Mouse (Mus musculus) hindbrain, embryonic 12.5 days (tissue): ENCODE results near the gene Pirb. TPM values are rescaled to one million over a fixed set of nuclear protein-coding genes. Genes with fewer than 3 reads are reported as not detected.

Experiments used
- polyA plus RNA-seq: library from polyadenylated mRNA; unstranded; fragments of >200 nt; fragmentation: Nextera tagmentation; extraction: Ambion mirVana; gene quantifications from 2 replicates; pipeline ENCODE4 v1.2.1, GENCODE M21; 2016

Pirb gene
- polyA plus RNA-seq, 1 experiment from 2014 or later = 0.19 TPM

Other genes starting within 250 kb of the Pirb start
- gene Tarm1, start 217.8 kb downstream of the Pirb start, polyA plus RNA-seq = not detected in 2 replicates
- gene Oscar, start 104.2 kb downstream of the Pirb start, polyA plus RNA-seq = 0.21 and 0.27 TPM in 2 replicates
- gene Ndufa3, start 103.0 kb downstream of the Pirb start, polyA plus RNA-seq = 267 and 378 TPM in 2 replicates
- gene Tfpt, start 90.5 kb downstream of the Pirb start, polyA plus RNA-seq = 38.1 and 45.0 TPM in 2 replicates
- 114 and 115 TPM in 2 replicates for gene Prpf31, start 90.4 kb downstream of the Pirb start, polyA plus RNA-seq
- 58.1 and 59.3 TPM in 2 replicates for gene Cnot3, start 75.1 kb downstream of the Pirb start, polyA plus RNA-seq
- 20.7 and 21.4 TPM in 2 replicates for gene Leng1, start 54.6 kb downstream of the Pirb start, polyA plus RNA-seq
- 5.5 and 6.7 TPM in 2 replicates for gene Tmc4, start 42.8 kb downstream of the Pirb start, polyA plus RNA-seq
- gene Tsen34, start 27.5 kb downstream of the Pirb start, polyA plus RNA-seq = 217 and 228 TPM in 2 replicates
- gene Mboat7, start 26.9 kb downstream of the Pirb start, polyA plus RNA-seq = 50.8 and 57.4 TPM in 2 replicates
- 989 and 1,031 TPM in 2 replicates for gene Rps9, start 16.4 kb downstream of the Pirb start, polyA plus RNA-seq
- gene Gm15448, start 105.3 kb upstream of the Pirb start, polyA plus RNA-seq = not detected in 2 replicates
- gene Pira2, start 124.7 kb upstream of the Pirb start, polyA plus RNA-seq = 0.10 TPM in 1 of 2 replicates, not detected in the other
- not detected in 2 replicates for gene Gm14548, start 177.7 kb upstream of the Pirb start, polyA plus RNA-seq
- gene Lilra6, start 195.1 kb upstream of the Pirb start, polyA plus RNA-seq = not detected in 2 replicates